Mouse (Mus musculus) megakaryocyte, embryonic 14.5 days (primary cell): ENCODE results near the gene Omt2b.

Source experiments
- FLI1 ChIP-seq: IDR thresholded peaks from 2 replicates; pipeline ENCODE4 v1.6.1; 2012; ENCODE audit warnings: low read length, inconsistent platforms, mixed read lengths
- GATA1 ChIP-seq: IDR thresholded peaks from 3 replicates; pipeline ENCODE4 v1.6.1; 2012; ENCODE audit warnings: mixed read lengths, low read length, inconsistent platforms, borderline replicate concordance

- TF ChIP-seq FLI1: no peak
- TF ChIP-seq GATA1: no peak
These were observed 12.7 kb upstream of the Omt2b start, which contains the start of gene Omt2a for GRCm38 (mm10) chr9:78314696-78315095.
